Mouse (Mus musculus): ENCODE measurements around the gene Mtrf1. TPM values are rescaled to one million over a fixed set of nuclear protein-coding genes. Genes with fewer than 3 reads are reported as not detected.

The Mtrf1 gene
- total and polyA plus RNA-seq, 2 experiments from 2014 or later, result 2.8 to 9.7 TPM

- peak overlapping the region; percentile 81; the same call in 1 of the 2 replicates for H3K27ac ChIP-seq (ENCODE audit: low read depth, low read length)
- H3K27me3 ChIP-seq (ENCODE audit: insufficient read depth, low read length), result no peaks in the 10 kb centered on the region
- no peaks in the 10 kb centered on the region for H3K36me3 ChIP-seq (ENCODE audit: insufficient read depth, low read length)
- H3K9me3 ChIP-seq (ENCODE audit: low read length), result no peaks in the 10 kb centered on the region
- peak overlapping the region; percentile 77 for H3K4me2 ChIP-seq (ENCODE audit: low read depth, low read length, poor library complexity, severe bottlenecking)
- DNase-seq (ENCODE audit: low spot score) (peak; percentile 5), ATAC-seq (ENCODE audit: low FRiP score) (no peak)
- WGBS, result under 1% methylated on average over 16 of the region's 16 CpGs
- TF ChIP-seq CTCF (IDR thresholded peaks at IDR 0.05), result no peak
- peak overlapping the region; percentile 86 for H3K4me3 ChIP-seq (ENCODE audit: low read depth, low read length)
- H3K4me1 ChIP-seq (ENCODE audit: insufficient read depth, low read length), result peaks cover 10% of the 10 kb centered on the region
- H3K9ac ChIP-seq (replicated peaks; ENCODE audit: low read length, poor library complexity, severe bottlenecking), result peak overlapping the region; percentile 61
Observed at GRCm38 (mm10) chr14:79389438-79390264, 7.9 kb upstream of the Mtrf1 start.

- Histone ChIP-seq H3K27ac (ENCODE audit: low read depth, low read length) (peak within 1 kb of the TSS; percentile 81), H3K36me3 (ENCODE audit: insufficient read depth, low read length) (no peaks in the 10 kb centered on the region), H3K4me1 (ENCODE audit: insufficient read depth, low read length) (peaks cover 10% of the 10 kb centered on the region), H3K4me3 (ENCODE audit: low read depth, low read length) (peak within 1 kb of the TSS; percentile 86), H3K4me2 (ENCODE audit: low read depth, low read length, poor library complexity, severe bottlenecking) (peak within 1 kb of the TSS; percentile 77), H3K9me3 (ENCODE audit: low read length) (no peaks in the 10 kb centered on the region), H3K27me3 (ENCODE audit: insufficient read depth, low read length) (no peaks in the 10 kb centered on the region), H3K9ac (replicated peaks; ENCODE audit: low read length, poor library complexity, severe bottlenecking) (peak within 1 kb of the TSS; percentile 61)
- peak; percentile 77 for TF ChIP-seq CTCF (IDR thresholded peaks at IDR 0.05)
- peak; percentile 96 for ATAC-seq (ENCODE audit: low FRiP score)
- peak; percentile 95 for DNase-seq (ENCODE audit: low spot score)
- under 1% methylated on average over 71 of the region's 71 CpGs for WGBS
Observed at GRCm38 (mm10) chr14:79390265-79390926, 7.2 kb upstream of the Mtrf1 start, which contains the start of gene Naa16. Gene Naa16 (minus strand): TSS chr14:79390778.

GRCm38 (mm10) chr14:79393289-79393688, 4.3 kb upstream of the Mtrf1 start:
- H3K27ac ChIP-seq (ENCODE audit: low read depth, low read length), result no peak overlapping the region
- no peak overlapping the region for H3K4me3 ChIP-seq (ENCODE audit: low read depth, low read length)
- no peaks in the 10 kb centered on the region for H3K27me3 ChIP-seq (ENCODE audit: insufficient read depth, low read length)
- H3K36me3 ChIP-seq (ENCODE audit: insufficient read depth, low read length), result no peaks in the 10 kb centered on the region
- no peaks in the 10 kb centered on the region for H3K9me3 ChIP-seq (ENCODE audit: low read length)
- 74% methylated on average over 1 of the region's 1 CpGs for WGBS
- H3K4me2 ChIP-seq (ENCODE audit: low read depth, low read length, poor library complexity, severe bottlenecking), result no peak overlapping the region
- no peak for DNase-seq (ENCODE audit: low spot score)
- no peak for TF ChIP-seq CTCF (IDR thresholded peaks at IDR 0.05)
- H3K9ac ChIP-seq (replicated peaks; ENCODE audit: low read length, poor library complexity, severe bottlenecking), result no peak overlapping the region
- no peak for ATAC-seq (ENCODE audit: low FRiP score)
- peaks cover 10% of the 10 kb centered on the region for H3K4me1 ChIP-seq (ENCODE audit: insufficient read depth, low read length)

GRCm38 (mm10) chr14:79394564-79394963, 3.0 kb upstream of the Mtrf1 start:
- DNase-seq (ENCODE audit: low spot score), result peak; percentile 28
- H3K4me1 ChIP-seq (ENCODE audit: insufficient read depth, low read length), result 0 out of 2 replicates have a peak, but pooled peaks cover 1% of the 10 kb centered on the region
- H3K36me3 ChIP-seq (ENCODE audit: insufficient read depth, low read length), result no peaks in the 10 kb centered on the region
- H3K4me3 ChIP-seq (ENCODE audit: low read depth, low read length), result no peak overlapping the region
- no peaks in the 10 kb centered on the region for H3K9me3 ChIP-seq (ENCODE audit: low read length)
- H3K9ac ChIP-seq (replicated peaks; ENCODE audit: low read length, poor library complexity, severe bottlenecking), result no peak overlapping the region
- H3K27ac ChIP-seq (ENCODE audit: low read depth, low read length), result no peak overlapping the region
- peak; percentile 71 for TF ChIP-seq CTCF (IDR thresholded peaks at IDR 0.05)
- no peak overlapping the region for H3K4me2 ChIP-seq (ENCODE audit: low read depth, low read length, poor library complexity, severe bottlenecking)
- ATAC-seq (ENCODE audit: low FRiP score), result no peak
- H3K27me3 ChIP-seq (ENCODE audit: insufficient read depth, low read length), result no peaks in the 10 kb centered on the region

- no peaks in the 10 kb centered on the region for H3K4me1 ChIP-seq (ENCODE audit: insufficient read depth, low read length)
- no peak overlapping the region for H3K4me2 ChIP-seq (ENCODE audit: low read depth, low read length, poor library complexity, severe bottlenecking)
- DNase-seq (ENCODE audit: low spot score) (no peak), ATAC-seq (ENCODE audit: low FRiP score) (no peak)
- H3K27ac ChIP-seq (ENCODE audit: low read depth, low read length), result no peak overlapping the region
- TF ChIP-seq CTCF (IDR thresholded peaks at IDR 0.05), result no peak
- no peak overlapping the region for H3K9ac ChIP-seq (replicated peaks; ENCODE audit: low read length, poor library complexity, severe bottlenecking)
- H3K36me3 ChIP-seq (ENCODE audit: insufficient read depth, low read length), result peaks cover 14% of the 10 kb centered on the region; the same call in 1 of the 2 replicates
- 79% methylated on average over 2 of the region's 2 CpGs for WGBS
- H3K27me3 ChIP-seq (ENCODE audit: insufficient read depth, low read length), result no peaks in the 10 kb centered on the region
- no peaks in the 10 kb centered on the region for H3K9me3 ChIP-seq (ENCODE audit: low read length)
- no peak overlapping the region for H3K4me3 ChIP-seq (ENCODE audit: low read depth, low read length)
Observed at GRCm38 (mm10) chr14:79407641-79408040, 10.1 kb downstream of the Mtrf1 start.

Measured in midbrain, postnatal 0 days (tissue).